Mouse (Mus musculus): Measurements from ENCODE around the gene Spag6.

Spag6 gene

GRCm38 (mm10) chr2:18693871-18694610 lies at the start of gene Spag6:
Spag6 (plus strand) TSS chr2:18694032.
- CTCF ChIA-PET: interaction anchor here (0.6 kb wide), 1 partner anchor 102 kb away, joined by 3 read pairs; no protein-coding TSS in a partner anchor

- CTCF ChIA-PET: no interaction called here
Observed at GRCm38 (mm10) chr2:18648563-18648962, 45.3 kb upstream of the Spag6 start.

- CTCF ChIA-PET: no interaction called here
Observed at GRCm38 (mm10) chr2:18654821-18655220, 39.0 kb upstream of the Spag6 start.

GRCm38 (mm10) chr2:18664003-18664402 lies 29.8 kb upstream of the Spag6 start:
- CTCF ChIA-PET: no interaction called here

GRCm38 (mm10) chr2:18671041-18671440 lies 22.8 kb upstream of the Spag6 start:
- CTCF ChIA-PET: interaction anchor here (0.8 kb wide), 1 partner anchor 63 kb away, joined by 3 read pairs; no protein-coding TSS in a partner anchor

GRCm38 (mm10) chr2:18672133-18672765 lies 21.6 kb upstream of the Spag6 start, which contains the start of gene Commd3:
Commd3 (plus strand) TSS chr2:18672384.
- CTCF ChIA-PET: interaction anchor here (0.6 to 1.1 kb wide), 2 partner anchors 11 to 211 kb away, joined by 3 to 7 read pairs; no protein-coding TSS in a partner anchor

GRCm38 (mm10) chr2:18672766-18673164 lies 21.1 kb upstream of the Spag6 start:
- CTCF ChIA-PET: interaction anchor here (0.6 to 1.1 kb wide), 2 partner anchors 11 to 578 kb away, joined by 3 read pairs; no protein-coding TSS in a partner anchor

- CTCF ChIA-PET: interaction anchor here (0.6 kb wide), 1 partner anchor 579 kb away, joined by 3 read pairs; no protein-coding TSS in a partner anchor
Observed at GRCm38 (mm10) chr2:18673766-18674165, 20.1 kb upstream of the Spag6 start.

- CTCF ChIA-PET: no interaction called here
Observed at GRCm38 (mm10) chr2:18674193-18674902, 19.5 kb upstream of the Spag6 start.

GRCm38 (mm10) chr2:18675681-18676456 lies 18.0 kb upstream of the Spag6 start:
- CTCF ChIA-PET: no interaction called here

- CTCF ChIA-PET: no interaction called here
Observed at GRCm38 (mm10) chr2:18676457-18676935, 17.3 kb upstream of the Spag6 start.

- CTCF ChIA-PET: no interaction called here
Observed at GRCm38 (mm10) chr2:18676936-18677491, 16.8 kb upstream of the Spag6 start, which contains the start of gene Bmi1. Bmi1 (plus strand) TSS chr2:18677018.

GRCm38 (mm10) chr2:18677631-18678471 lies 16.0 kb upstream of the Spag6 start:
- CTCF ChIA-PET: interaction anchor here (0.8 to 1.5 kb wide), 2 partner anchors 11 to 17 kb away, joined by 4 to 7 read pairs; no protein-coding TSS in a partner anchor

GRCm38 (mm10) chr2:18679701-18680100 lies 14.1 kb upstream of the Spag6 start:
- CTCF ChIA-PET: no interaction called here

GRCm38 (mm10) chr2:18680501-18680900 lies 13.3 kb upstream of the Spag6 start:
- CTCF ChIA-PET: no interaction called here

GRCm38 (mm10) chr2:18680961-18681360 lies 12.9 kb upstream of the Spag6 start:
- CTCF ChIA-PET: no interaction called here

GRCm38 (mm10) chr2:18684062-18684461 lies 9.8 kb upstream of the Spag6 start:
- CTCF ChIA-PET: interaction anchor here (1.0 kb wide), 1 partner anchor 12 kb away, joined by 3 read pairs; the partner anchor contains the start of gene Commd3

- CTCF ChIA-PET: no interaction called here
Observed at GRCm38 (mm10) chr2:18686386-18686785, 7.4 kb upstream of the Spag6 start.

GRCm38 (mm10) chr2:18686826-18687519 lies 6.9 kb upstream of the Spag6 start:
- CTCF ChIA-PET: no interaction called here

Data from spleen, embryonic (tissue).